Mouse (Mus musculus): ENCODE results near the gene Chac1. TPM values are rescaled to one million over a fixed set of nuclear protein-coding genes. Genes with fewer than 3 reads are reported as not detected.

Chac1 gene
- polyA plus RNA-seq, 1 experiment from 2014 or later = 2.3 TPM

- Histone ChIP-seq H3K4me2 (replicated peaks) (peak overlapping the region; percentile 100), H3K27ac (0 out of 2 replicates have a peak overlapping the region, but pooled peaks have one; percentile 7), H3K4me1 (replicated peaks) (peaks cover 42% of the 10 kb centered on the region), H3K4me3 (replicated peaks) (no peak overlapping the region), H3K9me3 (no peaks in the 10 kb centered on the region), H3K27me3 (replicated peaks) (peaks cover 30% of the 10 kb centered on the region), H3K36me3 (no peaks in the 10 kb centered on the region), H3K9ac (no peak overlapping the region)
- ATAC-seq = peak; percentile 78
- WGBS = 37% methylated on average over 3 of the region's 3 CpGs
Measured at GRCm38 (mm10) chr2:119329123-119329817, 21.8 kb upstream of the Chac1 start.

- Histone ChIP-seq H3K9ac (no peak overlapping the region), H3K4me2 (replicated peaks) (no peak overlapping the region), H3K4me3 (replicated peaks) (no peak overlapping the region), H3K27ac (no peak overlapping the region), H3K27me3 (replicated peaks) (peaks cover 17% of the 10 kb centered on the region), H3K9me3 (no peaks in the 10 kb centered on the region), H3K36me3 (no peaks in the 10 kb centered on the region), H3K4me1 (replicated peaks) (peaks cover 28% of the 10 kb centered on the region)
- 90% methylated on average over 8 of the region's 8 CpGs for WGBS
- ATAC-seq = no peak
Measured at GRCm38 (mm10) chr2:119330795-119331194, 20.2 kb upstream of the Chac1 start.

GRCm38 (mm10) chr2:119332177-119332661, 18.8 kb upstream of the Chac1 start:
- peaks cover 10% of the 10 kb centered on the region; the same call in 1 of the 2 replicates for H3K27me3 ChIP-seq (replicated peaks)
- WGBS = 73% methylated on average over 24 of the region's 24 CpGs
- no peaks in the 10 kb centered on the region for H3K36me3 ChIP-seq
- H3K9ac ChIP-seq = no peak overlapping the region
- no peak overlapping the region for H3K4me2 ChIP-seq (replicated peaks)
- peaks cover 17% of the 10 kb centered on the region for H3K4me1 ChIP-seq (replicated peaks)
- H3K27ac ChIP-seq = no peak overlapping the region
- no peak for ATAC-seq
- no peaks in the 10 kb centered on the region for H3K9me3 ChIP-seq
- H3K4me3 ChIP-seq (replicated peaks) = no peak overlapping the region

GRCm38 (mm10) chr2:119334135-119334534, 16.9 kb upstream of the Chac1 start:
- 56% methylated on average over 1 of the region's 1 CpGs for WGBS
- no peak overlapping the region for H3K9ac ChIP-seq
- H3K36me3 ChIP-seq = no peaks in the 10 kb centered on the region
- H3K27me3 ChIP-seq (replicated peaks) = 0 out of 2 replicates have a peak, but pooled peaks cover 1% of the 10 kb centered on the region
- peaks cover 10% of the 10 kb centered on the region for H3K4me1 ChIP-seq (replicated peaks)
- H3K27ac ChIP-seq = no peak overlapping the region
- no peaks in the 10 kb centered on the region for H3K9me3 ChIP-seq
- no peak overlapping the region for H3K4me3 ChIP-seq (replicated peaks)
- H3K4me2 ChIP-seq (replicated peaks) = peak overlapping the region; percentile 1; the same call in 1 of the 2 replicates
- ATAC-seq = no peak

- ATAC-seq = no peak
- Histone ChIP-seq H3K27ac (no peak overlapping the region), H3K4me3 (replicated peaks) (no peak overlapping the region), H3K9me3 (no peaks in the 10 kb centered on the region), H3K36me3 (no peaks in the 10 kb centered on the region), H3K4me2 (replicated peaks) (no peak overlapping the region), H3K4me1 (replicated peaks) (peaks cover 6% of the 10 kb centered on the region; the same call in 1 of the 2 replicates), H3K9ac (no peak overlapping the region), H3K27me3 (replicated peaks) (no peaks in the 10 kb centered on the region)
- 84% methylated on average over 7 of the region's 7 CpGs for WGBS
Measured at GRCm38 (mm10) chr2:119334964-119335525, 16.0 kb upstream of the Chac1 start.

- H3K27ac ChIP-seq = no peak overlapping the region; the same call in 1 of the 2 replicates
- peaks cover 6% of the 10 kb centered on the region; the same call in 1 of the 2 replicates for H3K4me1 ChIP-seq (replicated peaks)
- no peak for ATAC-seq
- no peak overlapping the region for H3K4me3 ChIP-seq (replicated peaks)
- no peaks in the 10 kb centered on the region for H3K27me3 ChIP-seq (replicated peaks)
- H3K9ac ChIP-seq = no peak overlapping the region
- H3K9me3 ChIP-seq = no peaks in the 10 kb centered on the region
- H3K4me2 ChIP-seq (replicated peaks) = no peak overlapping the region
- H3K36me3 ChIP-seq = no peaks in the 10 kb centered on the region
- 79% methylated on average over 1 of the region's 1 CpGs for WGBS
Measured at GRCm38 (mm10) chr2:119335535-119335934, 15.5 kb upstream of the Chac1 start.

- H3K9me3 ChIP-seq = no peaks in the 10 kb centered on the region
- H3K9ac ChIP-seq = no peak overlapping the region
- no peaks in the 10 kb centered on the region for H3K27me3 ChIP-seq (replicated peaks)
- H3K27ac ChIP-seq = 0 out of 2 replicates have a peak overlapping the region, but pooled peaks have one; percentile 0
- no peak overlapping the region for H3K4me3 ChIP-seq (replicated peaks)
- H3K4me1 ChIP-seq (replicated peaks) = peaks cover 6% of the 10 kb centered on the region; the same call in 1 of the 2 replicates
- WGBS = 72% methylated on average over 2 of the region's 2 CpGs
- no peak for ATAC-seq
- H3K36me3 ChIP-seq = no peaks in the 10 kb centered on the region
- no peak overlapping the region for H3K4me2 ChIP-seq (replicated peaks)
Measured at GRCm38 (mm10) chr2:119336002-119336401, 15.0 kb upstream of the Chac1 start.

- Histone ChIP-seq H3K27me3 (replicated peaks) (no peaks in the 10 kb centered on the region), H3K4me3 (replicated peaks) (no peak overlapping the region), H3K36me3 (no peaks in the 10 kb centered on the region), H3K4me1 (replicated peaks) (peaks cover 6% of the 10 kb centered on the region; the same call in 1 of the 2 replicates), H3K4me2 (replicated peaks) (no peak overlapping the region), H3K9ac (no peak overlapping the region), H3K9me3 (no peaks in the 10 kb centered on the region), H3K27ac (peak overlapping the region; percentile 0; the same call in 1 of the 2 replicates)
- ATAC-seq = no peak
- WGBS = 62% methylated on average over 10 of the region's 10 CpGs
Measured at GRCm38 (mm10) chr2:119336470-119336869, 14.6 kb upstream of the Chac1 start.

- H3K27ac ChIP-seq = peak overlapping the region; percentile 77
- no peaks in the 10 kb centered on the region for H3K27me3 ChIP-seq (replicated peaks)
- H3K9me3 ChIP-seq = no peaks in the 10 kb centered on the region
- H3K4me2 ChIP-seq (replicated peaks) = peak overlapping the region; percentile 90
- peak overlapping the region; percentile 52 for H3K4me3 ChIP-seq (replicated peaks)
- peaks cover 6% of the 10 kb centered on the region; the same call in 1 of the 2 replicates for H3K4me1 ChIP-seq (replicated peaks)
- WGBS = 8% methylated on average over 60 of the region's 60 CpGs
- ATAC-seq = peak; percentile 92
- H3K36me3 ChIP-seq = no peaks in the 10 kb centered on the region
- peak overlapping the region; percentile 59 for H3K9ac ChIP-seq
Measured at GRCm38 (mm10) chr2:119337425-119338265, 13.4 kb upstream of the Chac1 start.

GRCm38 (mm10) chr2:119344537-119345138, 6.4 kb upstream of the Chac1 start:
- Histone ChIP-seq H3K27ac (no peak overlapping the region), H3K36me3 (no peaks in the 10 kb centered on the region), H3K9me3 (no peaks in the 10 kb centered on the region), H3K27me3 (replicated peaks) (no peaks in the 10 kb centered on the region), H3K4me3 (replicated peaks) (no peak overlapping the region), H3K4me1 (replicated peaks) (no peaks in the 10 kb centered on the region), H3K9ac (no peak overlapping the region), H3K4me2 (replicated peaks) (no peak overlapping the region)
- ATAC-seq = no peak
- 36% methylated on average over 6 of the region's 6 CpGs for WGBS

GRCm38 (mm10) chr2:119353707-119354106, 2.7 kb downstream of the Chac1 start:
- WGBS = 84% methylated on average over 8 of the region's 8 CpGs
- Histone ChIP-seq H3K4me3 (replicated peaks) (no peak overlapping the region), H3K27me3 (replicated peaks) (peaks cover 18% of the 10 kb centered on the region), H3K27ac (no peak overlapping the region), H3K4me2 (replicated peaks) (no peak overlapping the region), H3K36me3 (no peaks in the 10 kb centered on the region), H3K9ac (no peak overlapping the region), H3K9me3 (no peaks in the 10 kb centered on the region), H3K4me1 (replicated peaks) (peaks cover 13% of the 10 kb centered on the region)
- no peak for ATAC-seq

Data from intestine, embryonic 15.5 days (tissue).